Mouse (Mus musculus) stomach, embryonic 15.5 days (tissue): ENCODE measurements around the gene Nle1. TPM values are rescaled to one million over a fixed set of nuclear protein-coding genes. Genes with fewer than 3 reads are reported as not detected.
A peak's percentile ranks its signal among the peaks of the same experiment; 100 is the strongest.

Experiments used
- ATAC-seq: fragments of 200-750 bp; cut with Nextera tagmentation; 2 replicates; pipeline ENCODE4 v1.8.0; 2017; ENCODE audit warnings: low read depth, moderate number of reproducible peaks, moderate TSS enrichment; ENCODE audit not compliant: insufficient read depth, low FRiP score
- H3K27ac ChIP-seq: fragments of 300-500 bp; sonication (generic); 2 replicates; pipeline ENCODE4 v1.5.1; 2015; ENCODE audit warnings: mild to moderate bottlenecking, inconsistent platforms
- H3K27me3 ChIP-seq: fragments of 300-500 bp; sonication (generic); replicated peaks from 2 replicates; pipeline ENCODE4 v1.6.1; 2015; ENCODE audit warnings: inconsistent platforms
- H3K36me3 ChIP-seq: fragments of 300-500 bp; sonication (generic); 2 replicates; pipeline ENCODE4 v1.6.1; 2015; ENCODE audit warnings: inconsistent platforms
- H3K4me1 ChIP-seq: fragments of 300-500 bp; sonication (generic); 2 replicates; pipeline ENCODE4 v1.6.1; 2015; ENCODE audit warnings: inconsistent platforms
- H3K4me2 ChIP-seq: fragments of 300-500 bp; sonication (generic); 2 replicates; pipeline ENCODE4 v1.6.1; 2015; ENCODE audit warnings: mild to moderate bottlenecking, inconsistent platforms
- H3K4me3 ChIP-seq: fragments of 300-500 bp; sonication (generic); replicated peaks from 2 replicates; pipeline ENCODE4 v1.5.1; 2015; ENCODE audit warnings: inconsistent platforms
- H3K9ac ChIP-seq: fragments of 300-500 bp; sonication (generic); 2 replicates; pipeline ENCODE4 v1.6.1; 2015; ENCODE audit warnings: inconsistent platforms
- H3K9me3 ChIP-seq: fragments of 300-500 bp; sonication (generic); 2 replicates; pipeline ENCODE4 v1.6.1; 2016; ENCODE audit warnings: inconsistent platforms
- WGBS: fragments of 180-500 bp; shearing (Covaris S2); methylation state at CpG from one replicate; pipeline ENCODE4 v1.1.7; 2015; 5-methylcytosine and 5-hydroxymethylcytosine counted together
- polyA plus RNA-seq: library from polyadenylated mRNA; unstranded; fragments of >200 nt; fragmentation: Nextera tagmentation; extraction: Ambion mirVana; gene quantifications from 2 replicates; pipeline ENCODE4 v1.2.1, GENCODE M21; 2015

Nle1 gene
- polyA plus RNA-seq, 1 experiment from 2014 or later, result 30.7 TPM

GRCm38 (mm10) chr11:82886559-82886958 lies 21.7 kb downstream of the Nle1 start:
- WGBS, result 86% methylated on average over 3 of the region's 3 CpGs
- Histone ChIP-seq H3K9me3 (no peaks in the 10 kb centered on the region), H3K4me1 (peaks cover 15% of the 10 kb centered on the region), H3K36me3 (no peaks in the 10 kb centered on the region), H3K4me2 (no peak overlapping the region), H3K27me3 (0 out of 2 replicates have a peak, but pooled peaks cover 2% of the 10 kb centered on the region), H3K4me3 (no peak overlapping the region), H3K9ac (no peak overlapping the region), H3K27ac (no peak overlapping the region)
- no peak for ATAC-seq

GRCm38 (mm10) chr11:82883180-82883579 lies 25.0 kb downstream of the Nle1 start:
- H3K27ac ChIP-seq, result no peak overlapping the region
- no peak overlapping the region for H3K4me2 ChIP-seq
- H3K9me3 ChIP-seq, result no peaks in the 10 kb centered on the region
- H3K4me3 ChIP-seq, result no peak overlapping the region
- no peaks in the 10 kb centered on the region for H3K27me3 ChIP-seq
- no peaks in the 10 kb centered on the region for H3K36me3 ChIP-seq
- H3K4me1 ChIP-seq, result peaks cover 5% of the 10 kb centered on the region
- no peak for ATAC-seq
- 68% methylated on average over 8 of the region's 8 CpGs for WGBS
- no peak overlapping the region for H3K9ac ChIP-seq

- Histone ChIP-seq H3K4me3 (no peak overlapping the region), H3K4me1 (no peaks in the 10 kb centered on the region), H3K9ac (no peak overlapping the region), H3K9me3 (no peaks in the 10 kb centered on the region), H3K4me2 (no peak overlapping the region), H3K27me3 (no peaks in the 10 kb centered on the region), H3K27ac (no peak overlapping the region), H3K36me3 (no peaks in the 10 kb centered on the region)
- WGBS, result 85% methylated on average over 7 of the region's 7 CpGs
- no peak for ATAC-seq
Measured at GRCm38 (mm10) chr11:82877726-82878344, 30.4 kb downstream of the Nle1 start.

- H3K27ac ChIP-seq, result no peak overlapping the region
- H3K4me2 ChIP-seq, result no peak overlapping the region
- no peaks in the 10 kb centered on the region for H3K36me3 ChIP-seq
- no peak overlapping the region for H3K4me3 ChIP-seq
- no peaks in the 10 kb centered on the region for H3K27me3 ChIP-seq
- no peaks in the 10 kb centered on the region for H3K9me3 ChIP-seq
- 85% methylated on average over 5 of the region's 5 CpGs for WGBS
- no peak for ATAC-seq
- no peak overlapping the region for H3K9ac ChIP-seq
- no peaks in the 10 kb centered on the region for H3K4me1 ChIP-seq
Measured at GRCm38 (mm10) chr11:82875631-82876030, 32.6 kb downstream of the Nle1 start.

- WGBS, result 36% methylated on average over 5 of the region's 5 CpGs
- Histone ChIP-seq H3K9ac (no peak overlapping the region), H3K27me3 (no peaks in the 10 kb centered on the region), H3K36me3 (no peaks in the 10 kb centered on the region), H3K4me2 (no peak overlapping the region), H3K4me1 (no peaks in the 10 kb centered on the region), H3K9me3 (no peaks in the 10 kb centered on the region), H3K4me3 (no peak overlapping the region), H3K27ac (no peak overlapping the region)
- no peak for ATAC-seq
Measured at GRCm38 (mm10) chr11:82874924-82875323, 33.3 kb downstream of the Nle1 start.

- H3K4me1 ChIP-seq, result no peaks in the 10 kb centered on the region
- no peaks in the 10 kb centered on the region for H3K36me3 ChIP-seq
- H3K9ac ChIP-seq, result peak within 1 kb of the TSS; percentile 76
- under 1% methylated on average over 43 of the region's 43 CpGs for WGBS
- H3K4me2 ChIP-seq, result peak within 1 kb of the TSS; percentile 57
- peak within 1 kb of the TSS; percentile 95 for H3K4me3 ChIP-seq
- H3K27ac ChIP-seq, result peak within 1 kb of the TSS; percentile 80
- peak; percentile 98 for ATAC-seq
- H3K9me3 ChIP-seq, result no peaks in the 10 kb centered on the region
- no peaks in the 10 kb centered on the region for H3K27me3 ChIP-seq
Measured at GRCm38 (mm10) chr11:82871031-82871446, 37.2 kb downstream of the Nle1 start, which contains the start of gene Rffl. Gene Rffl (minus strand): TSS chr11:82871210.

GRCm38 (mm10) chr11:82870173-82871030 lies 37.8 kb downstream of the Nle1 start:
- H3K4me3 ChIP-seq, result peak overlapping the region; percentile 95
- H3K4me1 ChIP-seq, result no peaks in the 10 kb centered on the region
- H3K4me2 ChIP-seq, result peak overlapping the region; percentile 57
- 1% methylated on average over 32 of the region's 36 CpGs for WGBS
- no peaks in the 10 kb centered on the region for H3K9me3 ChIP-seq
- peak; percentile 45; the same call in 1 of the 2 replicates for ATAC-seq
- peak overlapping the region; percentile 76 for H3K9ac ChIP-seq
- H3K27ac ChIP-seq, result peak overlapping the region; percentile 80
- no peaks in the 10 kb centered on the region for H3K36me3 ChIP-seq
- H3K27me3 ChIP-seq, result no peaks in the 10 kb centered on the region

- Histone ChIP-seq H3K4me1 (no peaks in the 10 kb centered on the region), H3K4me3 (peak overlapping the region; percentile 95), H3K27ac (peak overlapping the region; percentile 11; the same call in 1 of the 2 replicates), H3K27me3 (no peaks in the 10 kb centered on the region), H3K9me3 (no peaks in the 10 kb centered on the region), H3K36me3 (no peaks in the 10 kb centered on the region), H3K9ac (no peak overlapping the region), H3K4me2 (peak overlapping the region; percentile 57)
- no peak for ATAC-seq
- WGBS, result 59% methylated on average over 9 of the region's 9 CpGs
Measured at GRCm38 (mm10) chr11:82869506-82870172, 38.6 kb downstream of the Nle1 start.

- H3K9me3 ChIP-seq, result no peaks in the 10 kb centered on the region
- no peak overlapping the region for H3K4me2 ChIP-seq
- no peaks in the 10 kb centered on the region for H3K4me1 ChIP-seq
- H3K9ac ChIP-seq, result no peak overlapping the region
- WGBS, result 69% methylated on average over 5 of the region's 5 CpGs
- no peak overlapping the region for H3K4me3 ChIP-seq
- no peaks in the 10 kb centered on the region for H3K27me3 ChIP-seq
- no peak overlapping the region for H3K27ac ChIP-seq
- no peak for ATAC-seq
- no peaks in the 10 kb centered on the region for H3K36me3 ChIP-seq
Measured at GRCm38 (mm10) chr11:82867956-82868355, 40.3 kb downstream of the Nle1 start.

GRCm38 (mm10) chr11:82866850-82867564 lies 41.2 kb downstream of the Nle1 start:
- Histone ChIP-seq H3K9me3 (no peaks in the 10 kb centered on the region), H3K4me3 (no peak overlapping the region), H3K4me1 (peaks cover 1% of the 10 kb centered on the region; the same call in 1 of the 2 replicates), H3K4me2 (no peak overlapping the region), H3K9ac (no peak overlapping the region), H3K27ac (no peak overlapping the region), H3K27me3 (no peaks in the 10 kb centered on the region), H3K36me3 (no peaks in the 10 kb centered on the region)
- no peak for ATAC-seq
- WGBS, result 31% methylated on average over 7 of the region's 7 CpGs

GRCm38 (mm10) chr11:82865957-82866356 lies 42.3 kb downstream of the Nle1 start:
- H3K27me3 ChIP-seq, result no peaks in the 10 kb centered on the region
- no peak overlapping the region for H3K27ac ChIP-seq
- no peak for ATAC-seq
- H3K4me1 ChIP-seq, result peaks cover 6% of the 10 kb centered on the region; the same call in 1 of the 2 replicates
- H3K4me2 ChIP-seq, result no peak overlapping the region
- H3K4me3 ChIP-seq, result no peak overlapping the region
- no peak overlapping the region for H3K9ac ChIP-seq
- no peaks in the 10 kb centered on the region for H3K36me3 ChIP-seq
- no peaks in the 10 kb centered on the region for H3K9me3 ChIP-seq
- WGBS, result 85% methylated on average over 10 of the region's 10 CpGs
